Mouse (Mus musculus) ES-E14 (cell line): Measurements from ENCODE around the gene Lrfn2. TPM values are rescaled to one million over a fixed set of nuclear protein-coding genes. Genes with fewer than 3 reads are reported as not detected.
A peak's percentile ranks its signal among the peaks of the same experiment; 100 is the strongest.

Experiments used
- DNase-seq: peaks from one replicate; pipeline ENCODE4 v3.0.0-alpha.2; 2013; ENCODE audit warnings: low read depth, low spot score
- H3K27ac ChIP-seq: 2 replicates; pipeline ENCODE4 v1.5.1; 2012; ENCODE audit warnings: low read depth, mild to moderate bottlenecking, low read length, moderate library complexity, mixed read lengths; ENCODE audit not compliant: poor library complexity, insufficient read depth, severe bottlenecking
- H3K36me3 ChIP-seq: 2 replicates; pipeline ENCODE4 v1.6.1; 2012; ENCODE audit warnings: mild to moderate bottlenecking, low read length, moderate library complexity, mixed read lengths; ENCODE audit not compliant: control insufficient read depth, poor library complexity, insufficient read depth, severe bottlenecking
- H3K4me1 ChIP-seq, 2 experiments: fragments of 150-350 bp in 1 of 2; sonication (generic) in 1 of 2; 2 replicates each; pipeline ENCODE4 v1.6.1; 2012; ENCODE audit warnings: low read length in 2 of 2, mild to moderate bottlenecking in 1 of 2, mixed read lengths in 1 of 2; ENCODE audit not compliant: control insufficient read depth in 2 of 2, insufficient read depth in 2 of 2, poor library complexity in 1 of 2
- H3K4me3 ChIP-seq, 2 experiments: fragments of 150-350 bp in 1 of 2; sonication (generic) in 1 of 2; 2 replicates each; pipeline ENCODE4 v1.5.1; 2012; ENCODE audit warnings: low read length in 2 of 2, low read depth in 1 of 2, mild to moderate bottlenecking in 1 of 2, mixed read lengths in 1 of 2; ENCODE audit not compliant: insufficient read depth in 1 of 2, poor library complexity in 1 of 2, severe bottlenecking in 1 of 2
- H3K9ac ChIP-seq: 2 replicates; pipeline ENCODE4 v1.6.1; 2012; ENCODE audit warnings: low read depth, mild to moderate bottlenecking, low read length, mixed read lengths; ENCODE audit not compliant: poor library complexity, insufficient read depth, severe bottlenecking
- H3K9me3 ChIP-seq: fragments of 150-350 bp; sonication (generic); 2 replicates; pipeline ENCODE4 v1.6.1; 2012; ENCODE audit warnings: low read depth, mild to moderate bottlenecking, low read length; ENCODE audit not compliant: control insufficient read depth, insufficient read depth
- CHD2 ChIP-seq: IDR thresholded peaks from 2 replicates; pipeline ENCODE4 v1.6.1; 2014; ENCODE audit warnings: mild to moderate bottlenecking, low read depth, low read length, inconsistent platforms
- HCFC1 ChIP-seq: IDR thresholded peaks from 2 replicates; pipeline ENCODE4 v1.6.1; 2012; ENCODE audit warnings: low read length, inconsistent platforms, borderline replicate concordance; ENCODE audit not compliant: insufficient read depth
- MAFK ChIP-seq: IDR thresholded peaks from 2 replicates; pipeline ENCODE4 v1.6.1; 2014; ENCODE audit warnings: mild to moderate bottlenecking, low read depth, low read length, inconsistent platforms; ENCODE audit not compliant: insufficient read depth
- ZC3H11A ChIP-seq: IDR thresholded peaks from 2 replicates; pipeline ENCODE4 v1.6.1; 2012; ENCODE audit warnings: low read depth, mild to moderate bottlenecking, inconsistent platforms, low read length, borderline replicate concordance
- ZNF384 ChIP-seq: IDR thresholded peaks from 2 replicates; pipeline ENCODE4 v1.6.1; 2012; ENCODE audit warnings: low read depth, low read length, inconsistent platforms
- in situ Hi-C, 2 experiments: fragments of 600-800 bp; cut with MboI; formaldehyde crosslinking; loops; one replicate each; pipeline ENCODE4 v1.15.1; 2025; ENCODE audit warnings: low sequenced_read_pairs in 2 of 2, inconsistent platforms in 1 of 2; ENCODE audit not compliant: unreplicated experiment in 2 of 2
- total RNA-seq: library from RNA; depleted of rRNA; stranded (reverse); fragments of 300-350 nt; gene quantifications from 2 replicates; pipeline ENCODE4 v1.2.3, GENCODE M21; 2012; rRNA removed

The Lrfn2 gene
- 0.11 and 0.13 TPM in 2 replicates for total RNA-seq

DNA sequence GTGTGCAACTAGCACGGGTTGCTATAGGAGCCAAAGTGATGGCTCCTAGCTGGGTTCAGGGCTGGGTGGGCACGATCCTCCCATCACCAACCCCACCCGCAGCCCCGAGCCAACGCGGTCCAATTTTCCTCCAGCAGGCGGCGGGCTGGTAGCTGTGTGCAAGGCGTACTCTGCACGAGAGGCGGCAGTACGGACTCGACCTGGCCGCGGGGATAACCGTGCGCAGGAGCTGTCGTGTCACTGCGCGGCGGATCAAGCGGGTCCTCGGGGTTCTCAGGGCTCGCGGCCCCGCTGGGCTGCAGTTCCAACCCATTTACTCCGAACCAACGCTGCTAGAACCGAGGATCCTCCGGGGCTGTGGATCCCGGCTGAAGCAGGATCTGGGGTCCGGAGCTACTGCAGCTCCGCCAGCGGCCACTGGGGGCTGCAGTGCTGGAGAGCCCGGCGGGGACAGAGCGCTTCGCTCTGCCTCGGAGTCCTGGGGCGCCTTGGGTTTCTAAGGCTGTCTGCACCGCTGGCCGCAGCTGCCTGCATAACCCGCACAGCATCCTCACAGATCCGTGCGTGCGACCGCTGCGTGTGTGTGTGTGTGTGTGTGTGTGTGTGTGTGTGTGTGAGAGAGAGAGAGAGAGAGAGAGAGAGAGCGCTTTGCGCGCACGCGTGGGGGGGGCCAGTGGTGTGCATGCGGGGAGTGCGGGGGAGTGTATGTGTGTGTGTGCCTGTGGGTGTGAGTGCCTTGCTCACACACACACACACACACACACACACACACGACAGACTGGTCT lies at the start of gene Lrfn2:
TSS of gene Lrfn2 (plus strand) at position 759 of the 785 bp plus-strand sequence.
- in situ Hi-C loops, result loop anchor here (25.0 kb wide), 1 partner anchor 255 kb away; no protein-coding TSS in a partner anchor
- H3K4me1 ChIP-seq, result peaks cover 0 to 5% of the 10 kb centered on the region in 2 experiments; a peak in 1 of 4 replicates
- TF ChIP-seq MAFK (no peak), ZNF384 (no peak), HCFC1 (no peak), CHD2 (no peak), ZC3H11A (no peak; the same call in 1 of the 2 replicates)
- peak; percentile 72 for DNase-seq
- no peak within 1 kb of the TSS for H3K27ac ChIP-seq
- peak within 1 kb of the TSS; percentile 85 for H3K9ac ChIP-seq
- no peaks in the 10 kb centered on the region for H3K36me3 ChIP-seq
- no peaks in the 10 kb centered on the region for H3K9me3 ChIP-seq
- H3K4me3 ChIP-seq, result peak within 1 kb of the TSS; percentile 76 to 90

DNA sequence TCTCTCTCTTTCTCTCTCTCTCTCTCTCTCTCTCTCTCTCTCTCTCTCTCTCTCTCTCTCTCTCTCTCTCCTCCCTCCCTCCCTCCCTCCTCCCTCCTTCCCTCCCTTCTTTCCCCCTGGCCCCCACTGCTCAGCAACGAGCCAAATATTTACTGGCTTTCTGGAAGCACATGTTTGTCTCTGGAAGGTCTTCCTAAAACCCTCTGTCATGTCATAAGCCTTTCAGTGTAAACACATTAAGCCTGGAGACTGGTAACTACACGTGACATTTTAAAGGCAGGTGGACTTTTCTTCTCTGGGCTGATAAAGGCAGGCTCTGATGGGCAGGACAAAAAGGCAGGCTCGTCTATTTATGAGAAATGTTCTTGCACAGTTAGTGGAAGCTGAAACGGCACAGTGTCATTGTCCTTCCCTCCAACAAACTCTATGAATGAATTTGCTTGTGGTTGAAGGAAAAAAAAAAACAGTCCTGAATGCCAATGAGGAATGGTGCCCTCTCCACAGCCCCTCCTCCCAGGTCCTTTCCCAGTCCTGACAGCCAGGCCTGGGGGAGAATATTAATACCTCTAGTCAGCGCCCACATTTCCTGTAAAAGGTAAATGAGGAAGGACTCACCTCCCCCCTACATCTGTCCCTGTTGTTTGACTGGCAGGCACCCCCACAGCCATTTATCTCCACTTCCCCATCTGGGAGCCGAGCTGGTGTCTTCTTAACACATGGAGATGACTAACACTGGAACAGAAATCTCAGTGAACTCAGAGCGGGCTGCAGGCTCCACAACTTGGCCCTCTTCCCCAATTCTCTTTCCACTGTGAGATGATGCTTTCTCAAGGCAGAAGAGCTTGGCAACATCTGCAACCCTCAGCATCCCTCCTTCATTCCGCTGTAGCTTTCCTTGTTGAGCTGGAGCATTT lies 44.5 kb upstream of the Lrfn2 start:
- no peak for TF ChIP-seq CHD2
- TF ChIP-seq ZNF384, result no peak
- no peak for TF ChIP-seq ZC3H11A
- no peak for TF ChIP-seq MAFK
- no peak for TF ChIP-seq HCFC1
- H3K36me3 ChIP-seq, result no peaks in the 10 kb centered on the region
- no peak overlapping the region for H3K4me3 ChIP-seq
- H3K4me1 ChIP-seq, result no peaks in the 10 kb centered on the region
- H3K9ac ChIP-seq, result no peak overlapping the region
- DNase-seq, result no peak
- in situ Hi-C loops, result no loop called here
- no peaks in the 10 kb centered on the region for H3K9me3 ChIP-seq
- no peak overlapping the region for H3K27ac ChIP-seq

DNA sequence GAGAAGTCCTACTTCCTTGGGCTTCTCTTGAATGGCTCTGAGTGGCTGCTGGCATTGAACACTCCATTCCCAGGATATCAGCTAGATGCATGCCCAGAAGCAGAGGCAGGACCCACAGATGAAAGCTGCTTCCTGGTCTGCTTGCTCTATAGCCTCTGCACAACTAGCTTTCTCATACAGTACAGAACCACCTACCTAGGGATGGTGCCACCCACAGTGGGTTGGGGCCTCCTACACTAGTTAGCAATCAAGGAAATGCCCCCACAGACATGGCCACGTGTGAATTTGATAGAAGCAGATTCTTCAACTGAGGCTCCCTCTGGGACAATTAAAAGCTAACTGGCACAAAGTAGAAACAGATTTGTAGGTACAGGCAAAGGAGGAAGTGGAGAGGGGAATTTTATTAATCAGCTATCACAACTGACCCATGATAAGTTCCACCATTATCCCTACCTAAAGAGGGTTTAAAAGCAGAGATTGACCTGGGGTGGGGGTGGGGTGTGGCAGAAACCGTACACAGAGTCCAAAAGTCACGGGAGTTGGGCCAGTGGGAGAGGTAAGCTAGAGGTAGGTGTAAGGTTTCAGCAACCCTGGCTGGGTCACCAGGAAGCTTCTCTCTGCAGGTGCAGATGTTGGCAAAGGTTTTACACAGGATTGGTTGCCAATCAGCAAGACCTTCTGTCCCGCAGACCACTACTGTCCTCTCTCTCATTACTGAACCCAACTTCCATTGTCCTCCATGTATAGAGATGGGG lies 26.7 kb upstream of the Lrfn2 start:
- TF ChIP-seq HCFC1 (no peak), ZC3H11A (no peak), CHD2 (no peak), ZNF384 (no peak), MAFK (no peak)
- no peaks in the 10 kb centered on the region for H3K36me3 ChIP-seq
- in situ Hi-C loops, result no loop called here
- DNase-seq, result no peak
- H3K27ac ChIP-seq, result no peak overlapping the region
- H3K9me3 ChIP-seq, result no peaks in the 10 kb centered on the region
- H3K4me3 ChIP-seq, result no peak overlapping the region
- no peak overlapping the region for H3K9ac ChIP-seq
- no peaks in the 10 kb centered on the region for H3K4me1 ChIP-seq

DNA sequence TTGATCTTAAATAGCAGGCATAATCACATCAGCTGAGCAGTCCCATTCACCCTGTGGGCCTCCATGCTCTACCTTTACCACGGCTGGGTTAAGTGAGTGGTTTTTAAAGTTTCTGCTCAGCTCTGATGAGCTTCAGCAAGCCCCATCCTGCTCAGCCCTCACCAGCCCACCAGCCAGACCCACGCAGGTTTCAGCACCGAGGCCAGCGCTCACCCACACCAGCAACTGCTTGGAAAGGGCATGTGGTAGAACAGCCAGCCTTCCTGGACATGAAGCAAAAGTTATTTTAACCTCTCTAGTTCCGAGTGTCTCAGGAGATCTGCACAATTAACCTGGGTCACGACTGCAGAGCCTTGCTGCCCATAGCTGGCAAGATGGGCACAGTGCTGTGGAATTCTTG lies 18.7 kb upstream of the Lrfn2 start:
- no peak for DNase-seq
- TF ChIP-seq CHD2, result no peak
- no peak for TF ChIP-seq HCFC1
- no peak for TF ChIP-seq MAFK
- TF ChIP-seq ZC3H11A, result no peak
- no peak overlapping the region for H3K27ac ChIP-seq
- in situ Hi-C loops, result no loop called here
- H3K4me3 ChIP-seq, result no peak overlapping the region
- H3K9ac ChIP-seq, result no peak overlapping the region
- no peaks in the 10 kb centered on the region for H3K36me3 ChIP-seq
- no peaks in the 10 kb centered on the region for H3K4me1 ChIP-seq
- no peaks in the 10 kb centered on the region for H3K9me3 ChIP-seq
